Mouse (Mus musculus) liver, embryonic 14.5 days (tissue): Measurements from ENCODE around the gene Hoxa7. TPM values are rescaled to one million over a fixed set of nuclear protein-coding genes. Genes with fewer than 3 reads are reported as not detected.

Experiments used
- ATAC-seq: fragments of 200-750 bp; cut with Nextera tagmentation; 2 replicates; pipeline ENCODE4 v1.8.0; 2017; ENCODE audit warnings: moderate number of reproducible peaks, mild to moderate bottlenecking, moderate library complexity; ENCODE audit not compliant: insufficient read depth
- DNase-seq, 3 experiments: peaks; one replicate each; pipeline ENCODE4 v3.0.0-alpha.2; 2012 to 2013; ENCODE audit warnings: low read depth in 3 of 3, low spot score in 3 of 3
- H3K27ac ChIP-seq: fragments of 300-500 bp; sonication (generic); 2 replicates; pipeline ENCODE4 v1.5.1; 2014; ENCODE audit warnings: moderate library complexity, mild to moderate bottlenecking, control low read depth, inconsistent platforms
- H3K27me3 ChIP-seq: fragments of 300-500 bp; sonication (generic); 2 replicates; pipeline ENCODE4 v1.6.1; 2014; ENCODE audit warnings: mild to moderate bottlenecking, low read length, moderate library complexity; ENCODE audit not compliant: control insufficient read depth, insufficient read depth
- H3K36me3 ChIP-seq: fragments of 300-500 bp; sonication (generic); replicated peaks from 2 replicates; pipeline ENCODE4 v1.6.1; 2014; ENCODE audit warnings: low read depth; ENCODE audit not compliant: control insufficient read depth, insufficient read depth
- H3K4me1 ChIP-seq, 2 experiments: fragments of 200-500 bp in 1 of 2; fragments of 300-500 bp in 1 of 2; sonication (generic) in 1 of 2; replicated peaks; 2 replicates each; pipeline ENCODE4 v1.6.1; 2012 to 2014; ENCODE audit warnings: antibody characterized with exemption in 1 of 2, inconsistent platforms in 1 of 2, low read length in 1 of 2; ENCODE audit not compliant: control insufficient read depth in 2 of 2, insufficient read depth in 2 of 2
- H3K4me2 ChIP-seq: fragments of 300-500 bp; sonication (generic); 2 replicates; pipeline ENCODE4 v1.6.1; 2014; ENCODE audit warnings: low read depth, mild to moderate bottlenecking, control low read depth, moderate library complexity
- H3K4me3 ChIP-seq, 2 experiments: fragments of 200-500 bp in 1 of 2; fragments of 300-500 bp in 1 of 2; sonication (generic) in 1 of 2; 2 replicates each; pipeline ENCODE4 v1.5.1; 2012 to 2014; ENCODE audit warnings: low read depth in 2 of 2, low read length in 2 of 2, mild to moderate bottlenecking in 2 of 2, control low read depth in 1 of 2, inconsistent platforms in 1 of 2, moderate library complexity in 1 of 2; ENCODE audit not compliant: insufficient read depth in 1 of 2
- H3K9ac ChIP-seq: fragments of 300-500 bp; sonication (generic); replicated peaks from 2 replicates; pipeline ENCODE4 v1.6.1; 2014; ENCODE audit warnings: mild to moderate bottlenecking, control low read depth, moderate library complexity
- H3K9me3 ChIP-seq: fragments of 300-500 bp; sonication (generic); 2 replicates; pipeline ENCODE4 v1.6.1; 2016; ENCODE audit warnings: low read length, mixed read lengths; ENCODE audit not compliant: control insufficient read depth
- CTCF ChIP-seq: IDR thresholded peaks from 2 replicates; pipeline ENCODE4 v1.5.1; 2016; ENCODE audit warnings: antibody characterized with exemption, low read depth, control low read depth
- EP300 ChIP-seq: IDR thresholded peaks from 2 replicates; pipeline ENCODE4 v1.6.1; 2016; ENCODE audit warnings: antibody characterized with exemption, low read depth
- WGBS: fragments of 180-500 bp; shearing (Covaris S2); extraction: QIAGEN DNeasy Blood & Tissue Kit; methylation state at CpG from one replicate; pipeline ENCODE4 v1.1.7; 2014; ENCODE audit not compliant: insufficient replicate concordance; 5-methylcytosine and 5-hydroxymethylcytosine counted together
- polyA plus RNA-seq, 2 experiments: library from polyadenylated mRNA; depleted of rRNA in 1 of 2; stranded (reverse) in 1 of 2; unstranded in 1 of 2; fragments of >200 nt; fragmentation: Nextera tagmentation in 1 of 2; extraction: Ambion mirVana in 1 of 2; gene quantifications; 2 replicates each; pipeline versions ENCODE4 v1.2.1 to v1.2.3; 2012 to 2014

The Hoxa7 gene
- polyA plus RNA-seq, 2 experiments, result 0.23 to 0.26 TPM

DNA sequence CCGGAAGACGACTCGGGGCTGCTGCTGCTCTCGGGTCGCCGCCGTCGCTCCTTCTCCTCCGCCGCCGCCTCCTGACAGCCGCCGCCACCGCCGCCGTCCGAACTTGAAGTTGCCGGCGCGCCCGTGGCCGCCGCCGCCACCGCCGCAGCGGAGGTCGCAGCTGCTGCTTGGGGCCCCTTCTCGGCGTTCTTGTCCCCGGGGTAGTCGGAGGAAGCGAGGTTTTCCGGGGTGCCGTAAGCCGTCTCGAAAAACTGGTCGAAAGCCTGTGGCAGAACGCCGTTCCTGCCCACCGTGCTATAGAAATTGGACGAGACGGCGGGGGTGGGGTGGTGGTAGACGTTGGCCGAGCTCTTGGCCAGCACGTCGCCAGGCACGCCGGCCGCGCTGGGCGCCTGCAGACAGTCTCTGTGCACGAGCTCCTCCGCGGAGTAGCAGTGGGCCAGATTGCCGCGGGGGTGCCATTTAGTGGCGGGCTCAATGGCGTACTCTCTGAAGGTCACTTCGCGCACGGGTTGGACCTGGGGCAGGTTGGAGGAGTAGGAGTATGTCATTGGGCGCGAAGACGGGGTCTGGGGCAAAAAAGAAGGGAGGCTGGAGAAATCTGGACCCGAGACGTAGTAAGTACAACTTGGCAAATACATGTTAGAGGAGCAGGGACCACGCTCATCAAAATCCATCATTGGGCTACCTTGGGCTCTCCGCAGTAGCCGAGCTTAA, 23.5 kb upstream of the Hoxa7 start:
- 1% methylated on average over 71 of the region's 71 CpGs for WGBS
- no peak for DNase-seq
- H3K9ac ChIP-seq, result no peak overlapping the region

GRCm38 (mm10) chr6:52244471-52245039, 22.9 kb upstream of the Hoxa7 start:
- Histone ChIP-seq H3K27me3 (peaks cover 100% of the 10 kb centered on the region), H3K4me3 (no peak overlapping the region), H3K27ac (no peak overlapping the region), H3K9ac (no peak overlapping the region), H3K4me1 (no peaks in the 10 kb centered on the region), H3K9me3 (no peaks in the 10 kb centered on the region), H3K4me2 (no peak overlapping the region), H3K36me3 (no peaks in the 10 kb centered on the region)
- ATAC-seq (no peak), DNase-seq (no peak)
- WGBS, result 1% methylated on average over 23 of the region's 23 CpGs
- TF ChIP-seq EP300 (no peak), CTCF (no peak)

More for the DNA sequence above, 23.5 kb upstream of the Hoxa7 start:
- H3K4me2 ChIP-seq, result no peak overlapping the region
- H3K4me1 ChIP-seq, result no peaks in the 10 kb centered on the region
- H3K27me3 ChIP-seq, result peaks cover 100% of the 10 kb centered on the region
- no peak overlapping the region for H3K27ac ChIP-seq
- H3K9me3 ChIP-seq, result no peaks in the 10 kb centered on the region
- H3K36me3 ChIP-seq, result no peaks in the 10 kb centered on the region
- TF ChIP-seq EP300, result no peak
- TF ChIP-seq CTCF, result no peak
- ATAC-seq, result no peak
- no peak overlapping the region for H3K4me3 ChIP-seq

DNA sequence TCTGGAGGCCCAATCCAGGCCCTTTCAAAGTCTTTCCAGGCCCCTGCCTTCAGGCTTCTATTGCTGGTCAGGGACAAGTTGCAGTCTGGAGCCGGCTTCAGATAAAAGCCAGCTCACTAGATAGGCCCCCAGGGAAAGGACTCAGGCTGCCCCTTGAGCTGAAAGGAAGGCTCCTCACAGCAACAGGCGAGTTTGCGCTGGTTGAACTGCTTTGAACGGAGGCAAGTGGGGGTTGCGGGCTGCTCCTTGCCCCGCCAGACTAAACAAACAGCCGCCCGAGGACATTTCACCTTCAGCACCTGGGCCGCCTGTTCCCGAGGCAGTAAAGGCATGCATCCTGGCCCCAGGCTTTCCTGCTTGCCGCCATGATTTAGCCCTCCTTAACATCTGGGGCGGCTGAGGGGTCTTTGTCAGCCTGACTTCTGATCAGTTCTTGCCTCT, 22.0 kb upstream of the Hoxa7 start:
- TF ChIP-seq CTCF (no peak), EP300 (no peak)
- H3K4me1 ChIP-seq, result no peaks in the 10 kb centered on the region
- ATAC-seq (no peak), DNase-seq (no peak)
- WGBS, result 1% methylated on average over 12 of the region's 12 CpGs
- H3K9ac ChIP-seq, result no peak overlapping the region
- H3K9me3 ChIP-seq, result no peaks in the 10 kb centered on the region
- H3K36me3 ChIP-seq, result no peaks in the 10 kb centered on the region
- peaks cover 100% of the 10 kb centered on the region for H3K27me3 ChIP-seq
- H3K4me3 ChIP-seq, result no peak overlapping the region
- H3K4me2 ChIP-seq, result no peak overlapping the region
- H3K27ac ChIP-seq, result no peak overlapping the region

GRCm38 (mm10) chr6:52242801-52243332, 21.2 kb upstream of the Hoxa7 start:
- Histone ChIP-seq H3K27ac (no peak overlapping the region), H3K9me3 (no peaks in the 10 kb centered on the region), H3K4me2 (no peak overlapping the region), H3K36me3 (no peaks in the 10 kb centered on the region), H3K4me1 (no peaks in the 10 kb centered on the region), H3K9ac (no peak overlapping the region), H3K27me3 (peaks cover 100% of the 10 kb centered on the region), H3K4me3 (no peak overlapping the region)
- no peak for ATAC-seq
- no peak for DNase-seq
- 8% methylated on average over 4 of the region's 4 CpGs for WGBS
- TF ChIP-seq EP300 (no peak), CTCF (no peak)

DNA sequence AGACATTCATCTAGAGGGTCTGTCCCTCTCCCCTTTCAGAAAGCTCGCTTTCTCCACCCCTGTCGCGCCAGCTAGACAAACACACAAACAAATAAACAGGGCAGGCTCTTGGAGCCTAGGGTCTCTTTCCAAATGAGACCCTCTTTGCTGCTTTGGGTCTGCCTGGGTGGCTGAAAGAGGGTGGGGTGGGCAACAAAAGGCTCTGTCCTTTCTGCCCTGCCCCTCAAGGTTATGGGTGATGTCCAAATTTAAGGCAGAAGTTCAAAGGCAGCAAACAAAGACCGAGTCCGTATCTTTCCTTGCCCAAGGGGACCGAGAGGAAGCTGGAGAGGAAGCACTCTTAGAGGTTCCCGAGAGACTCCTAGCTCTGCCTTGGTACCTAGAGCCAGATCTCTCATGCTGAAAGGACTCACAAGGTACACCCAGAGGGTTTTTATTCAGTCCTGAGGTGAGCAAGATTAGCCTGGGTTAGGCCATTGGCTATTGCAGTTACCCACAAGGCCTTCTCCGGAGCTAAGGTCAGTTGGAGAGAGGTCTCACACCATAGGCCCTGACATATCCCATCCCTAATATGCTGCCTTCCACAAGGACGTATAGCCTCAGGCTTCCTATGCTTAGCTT, 19.5 kb upstream of the Hoxa7 start:
- Histone ChIP-seq H3K27ac (no peak overlapping the region), H3K36me3 (no peaks in the 10 kb centered on the region), H3K27me3 (peaks cover 100% of the 10 kb centered on the region), H3K4me2 (no peak overlapping the region), H3K9me3 (no peaks in the 10 kb centered on the region), H3K4me1 (no peaks in the 10 kb centered on the region), H3K4me3 (no peak overlapping the region), H3K9ac (no peak overlapping the region)
- 2% methylated on average over 9 of the region's 9 CpGs for WGBS
- TF ChIP-seq EP300 (no peak), CTCF (no peak)
- ATAC-seq, result no peak
- no peak for DNase-seq
